Mouse (Mus musculus) E14TG2a.4 (cell line): Measurements from ENCODE around the gene Plin4.

ENCODE experiments used
- CTCF ChIP-seq: conservative IDR thresholded peaks from 2 replicates; pipeline ENCODE4 v1.5.1; 2014; ENCODE audit warnings: low read length
- NANOG ChIP-seq: IDR thresholded peaks from 2 replicates; pipeline ENCODE4 v1.6.1; 2014; ENCODE audit warnings: borderline replicate concordance, low read length, mixed read lengths
- POU5F1 ChIP-seq: IDR thresholded peaks from 2 replicates; pipeline ENCODE4 v1.6.1; 2014; ENCODE audit warnings: low read length, borderline replicate concordance

GRCm38 (mm10) chr17:56148790-56149618, 39.4 kb upstream of the Plin4 start:
- no peak for TF ChIP-seq CTCF
- no peak for TF ChIP-seq POU5F1
- no peak for TF ChIP-seq NANOG
